Mouse (Mus musculus) hindbrain, embryonic 15.5 days (tissue): ENCODE data around the gene Tmem126a. TPM values are rescaled to one million over a fixed set of nuclear protein-coding genes. Genes with fewer than 3 reads are reported as not detected.

ENCODE experiments used
- ATAC-seq: fragments of 200-750 bp; cut with Nextera tagmentation; 2 replicates; pipeline ENCODE4 v1.8.0; 2017; ENCODE audit warnings: low read depth, moderate number of reproducible peaks, moderate TSS enrichment; ENCODE audit not compliant: low FRiP score
- H3K27ac ChIP-seq: fragments of 300-500 bp; sonication (generic); replicated peaks from 2 replicates; pipeline ENCODE4 v1.5.1; 2015; ENCODE audit warnings: mild to moderate bottlenecking, inconsistent platforms
- H3K27me3 ChIP-seq: fragments of 300-500 bp; sonication (generic); 2 replicates; pipeline ENCODE4 v1.6.1; 2015; ENCODE audit warnings: control low read depth, inconsistent platforms
- H3K36me3 ChIP-seq: fragments of 300-500 bp; sonication (generic); 2 replicates; pipeline ENCODE4 v1.6.1; 2015; ENCODE audit warnings: control low read depth, inconsistent platforms
- H3K4me1 ChIP-seq: fragments of 300-500 bp; sonication (generic); replicated peaks from 2 replicates; pipeline ENCODE4 v1.6.1; 2015; ENCODE audit warnings: control low read depth, inconsistent platforms
- H3K4me2 ChIP-seq: fragments of 300-500 bp; sonication (generic); 2 replicates; pipeline ENCODE4 v1.6.1; 2015; ENCODE audit warnings: moderate library complexity, mild to moderate bottlenecking, inconsistent platforms
- H3K4me3 ChIP-seq: fragments of 300-500 bp; sonication (generic); 2 replicates; pipeline ENCODE4 v1.5.1; 2015; ENCODE audit warnings: mild to moderate bottlenecking, inconsistent platforms
- H3K9ac ChIP-seq: fragments of 300-500 bp; sonication (generic); 2 replicates; pipeline ENCODE4 v1.6.1; 2015; ENCODE audit warnings: inconsistent platforms
- H3K9me3 ChIP-seq: fragments of 300-500 bp; sonication (generic); 2 replicates; pipeline ENCODE4 v1.6.1; 2016; ENCODE audit warnings: control low read depth, inconsistent platforms
- WGBS: fragments of 180-500 bp; shearing (Covaris S2); methylation state at CpG from one replicate; pipeline ENCODE4 v1.1.7; 2015; 5-methylcytosine and 5-hydroxymethylcytosine counted together
- polyA plus RNA-seq: library from polyadenylated mRNA; unstranded; fragments of >200 nt; fragmentation: Nextera tagmentation; extraction: Ambion mirVana; gene quantifications from 2 replicates; pipeline ENCODE4 v1.2.1, GENCODE M21; 2015

Tmem126a gene
- 124 and 134 TPM in 2 replicates for polyA plus RNA-seq

DNA sequence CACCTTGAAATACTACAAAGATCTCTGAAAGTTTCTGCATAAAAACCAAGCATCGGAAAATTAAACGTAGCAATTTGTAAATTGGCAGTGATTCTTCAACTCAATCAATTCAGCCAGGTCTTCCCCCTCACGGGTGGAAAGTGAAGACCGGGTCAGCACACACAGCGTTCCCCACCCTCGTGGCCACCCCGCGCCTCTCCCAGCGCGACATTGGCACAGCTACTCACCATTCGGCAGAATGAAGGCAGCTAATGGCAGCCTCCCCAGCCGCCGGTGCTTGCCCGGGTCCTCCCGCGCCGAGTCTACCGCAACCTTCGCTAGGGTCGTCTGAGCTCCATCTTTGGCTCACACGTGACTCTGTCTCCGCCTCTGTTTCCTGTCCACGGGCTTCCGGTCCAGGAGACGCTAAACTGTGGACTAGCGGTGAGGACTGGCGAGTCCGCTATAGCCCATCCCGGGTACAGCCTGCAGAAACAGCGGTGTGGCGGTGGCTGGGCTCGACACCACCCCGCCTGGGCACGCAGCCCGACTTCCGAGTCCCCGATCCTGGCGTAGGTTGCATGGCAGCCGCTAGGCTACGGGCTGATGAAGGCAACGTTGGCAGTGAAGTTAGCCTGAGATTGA is at the start of gene Tmem126a:
TSS of gene Tmem126a (minus strand) at position 385 of the 624 bp plus-strand sequence.
- Histone ChIP-seq H3K4me1 (peaks cover 13% of the 10 kb centered on the region), H3K4me2 (peak within 1 kb of the TSS; percentile 70), H3K9me3 (no peaks in the 10 kb centered on the region), H3K36me3 (peaks cover 16% of the 10 kb centered on the region), H3K9ac (peak within 1 kb of the TSS; percentile 93), H3K27ac (peak within 1 kb of the TSS; percentile 96), H3K27me3 (no peaks in the 10 kb centered on the region), H3K4me3 (peak within 1 kb of the TSS; percentile 94)
- peak; percentile 99 for ATAC-seq
- under 1% methylated on average over 41 of the region's 41 CpGs for WGBS

DNA sequence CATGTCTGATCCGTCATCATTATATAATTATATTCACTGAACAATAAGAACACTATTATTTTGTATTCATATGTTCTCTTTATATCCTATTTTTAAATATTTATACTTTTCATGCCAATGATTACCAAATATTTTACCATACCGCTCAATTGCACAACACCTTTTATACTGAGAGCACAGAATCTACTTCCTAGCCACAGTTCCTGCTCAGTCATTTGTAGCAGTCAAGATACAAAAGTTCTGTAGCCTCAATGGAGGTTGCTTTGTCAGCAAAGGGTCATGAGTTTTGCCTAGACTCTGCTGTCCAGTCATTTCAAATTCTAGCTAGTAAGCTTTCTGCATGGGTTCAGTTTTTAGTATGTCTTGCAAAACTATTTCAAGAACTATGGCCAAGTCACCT is 25.6 kb upstream of the Tmem126a start:
- no peaks in the 10 kb centered on the region for H3K9me3 ChIP-seq
- no peak for ATAC-seq
- WGBS, result 88% methylated on average over 2 of the region's 2 CpGs
- no peak overlapping the region for H3K27ac ChIP-seq
- H3K9ac ChIP-seq, result no peak overlapping the region
- no peaks in the 10 kb centered on the region for H3K36me3 ChIP-seq
- no peaks in the 10 kb centered on the region for H3K27me3 ChIP-seq
- H3K4me3 ChIP-seq, result no peak overlapping the region
- 0 out of 2 replicates have a peak, but pooled peaks cover 1% of the 10 kb centered on the region for H3K4me1 ChIP-seq
- H3K4me2 ChIP-seq, result no peak overlapping the region

DNA sequence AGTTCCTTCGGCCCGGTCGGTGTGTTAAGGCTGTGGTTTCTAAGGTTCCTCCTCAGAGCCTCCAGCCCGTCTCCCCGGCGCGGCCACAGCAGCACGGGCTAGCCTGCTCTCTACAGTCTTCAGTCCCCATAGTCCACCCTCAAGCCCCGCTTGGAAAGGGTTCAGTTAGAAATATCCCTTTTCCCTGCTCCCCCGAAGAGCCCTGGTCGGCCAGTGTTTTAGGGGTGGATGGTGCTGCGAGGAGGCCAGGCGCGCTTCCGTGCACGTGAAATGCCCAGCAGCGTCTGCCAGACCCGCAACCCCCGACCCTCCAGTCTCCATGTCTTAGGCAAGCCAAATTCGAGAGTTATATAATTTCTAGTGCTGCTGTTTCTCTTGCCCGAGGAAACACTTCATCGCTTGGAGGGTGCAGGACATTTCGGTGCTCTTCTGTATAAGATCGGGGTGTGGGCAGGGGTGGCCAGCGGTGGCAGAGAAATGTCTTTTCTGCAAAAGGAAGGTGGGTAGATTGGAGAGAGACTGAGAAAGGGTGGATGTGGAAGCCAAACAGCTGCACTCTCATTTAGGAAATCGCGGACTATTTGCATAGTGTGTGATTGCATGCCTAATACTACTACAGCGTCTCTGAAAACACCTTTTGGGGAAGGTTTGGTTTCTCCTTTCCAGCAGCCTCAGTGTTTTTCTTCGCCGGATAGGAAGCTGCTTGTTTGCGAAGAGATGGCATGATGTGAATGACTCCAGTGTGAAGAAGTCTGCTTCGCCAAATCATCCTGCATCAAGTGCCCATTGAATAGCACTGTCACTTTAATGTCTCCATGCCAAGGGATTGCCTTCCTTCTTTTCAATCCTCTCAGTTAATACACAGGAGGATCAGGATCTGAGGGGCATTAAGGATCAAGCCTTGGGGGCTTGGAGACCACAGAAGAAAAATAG is 19.6 kb upstream of the Tmem126a start, which contains the start of gene Dlg2:
TSS of gene Dlg2 (plus strand) at position 360 of the 933 bp plus-strand sequence.
- no peaks in the 10 kb centered on the region for H3K27me3 ChIP-seq
- no peaks in the 10 kb centered on the region for H3K9me3 ChIP-seq
- peak within 1 kb of the TSS; percentile 80 for H3K4me2 ChIP-seq
- H3K9ac ChIP-seq, result peak within 1 kb of the TSS; percentile 67
- no peak; the same call in 1 of the 2 replicates for ATAC-seq
- peak within 1 kb of the TSS; percentile 71 for H3K4me3 ChIP-seq
- peaks cover 19% of the 10 kb centered on the region for H3K4me1 ChIP-seq
- WGBS, result under 1% methylated on average over 32 of the region's 32 CpGs
- peak within 1 kb of the TSS; percentile 90 for H3K27ac ChIP-seq
- H3K36me3 ChIP-seq, result peaks cover 3% of the 10 kb centered on the region; the same call in 1 of the 2 replicates

DNA sequence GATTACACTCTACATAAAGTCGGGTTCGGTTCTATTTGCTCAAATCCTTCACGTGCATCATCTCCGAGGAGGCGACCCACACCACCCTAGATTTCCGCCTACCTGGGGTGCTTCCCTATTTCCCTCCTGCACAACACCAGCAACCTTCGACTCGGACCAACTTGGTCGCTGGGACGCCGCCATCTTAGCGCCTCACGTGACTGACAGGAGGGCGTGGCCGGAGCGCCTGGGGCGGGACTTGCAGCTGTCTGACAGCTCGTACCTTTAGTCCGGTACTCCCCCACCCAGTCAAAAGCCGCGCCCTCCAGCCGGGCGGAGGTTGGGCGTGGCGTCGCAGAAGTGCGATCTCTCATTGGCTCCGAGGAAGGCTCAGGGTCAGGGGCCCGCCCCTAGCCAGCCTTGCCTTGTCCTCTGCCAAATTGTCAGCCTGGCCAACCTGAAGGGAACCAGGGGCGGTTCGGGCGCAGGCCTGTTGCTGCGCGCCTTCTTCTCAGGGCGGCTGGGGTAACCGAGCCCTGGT is 18.8 kb upstream of the Tmem126a start, which contains the start of gene Tmem126b:
TSS of gene Tmem126b (minus strand) at position 209 of the 520 bp plus-strand sequence.
- peak within 1 kb of the TSS; percentile 80 for H3K4me2 ChIP-seq
- peak within 1 kb of the TSS; percentile 90 for H3K27ac ChIP-seq
- peak; percentile 100 for ATAC-seq
- H3K27me3 ChIP-seq, result no peaks in the 10 kb centered on the region
- peaks cover 3% of the 10 kb centered on the region; the same call in 1 of the 2 replicates for H3K36me3 ChIP-seq
- peaks cover 19% of the 10 kb centered on the region for H3K4me1 ChIP-seq
- H3K9ac ChIP-seq, result peak within 1 kb of the TSS; percentile 67
- peak within 1 kb of the TSS; percentile 71 for H3K4me3 ChIP-seq
- under 1% methylated on average over 36 of the region's 36 CpGs for WGBS
- H3K9me3 ChIP-seq, result no peaks in the 10 kb centered on the region

DNA sequence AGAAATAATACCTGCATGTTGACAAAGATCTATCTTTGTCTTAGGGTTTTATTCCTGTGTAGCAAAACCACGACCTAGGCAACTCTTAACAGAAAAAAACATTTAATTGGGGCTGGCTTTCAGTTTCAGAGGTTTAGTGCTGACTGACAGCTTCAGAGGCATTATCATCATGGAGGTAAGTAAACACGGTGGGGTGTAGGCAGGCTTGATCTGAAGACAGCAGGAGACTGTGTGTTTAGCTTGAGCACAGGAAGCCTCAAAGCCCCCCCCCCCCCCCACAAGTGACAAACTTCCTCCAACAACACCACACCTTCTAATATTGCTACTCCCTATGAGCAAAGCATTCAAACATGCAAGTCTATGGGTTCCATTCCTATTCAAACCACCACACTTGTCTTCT is 16.5 kb upstream of the Tmem126a start:
- H3K4me2 ChIP-seq, result no peak overlapping the region
- H3K4me1 ChIP-seq, result peaks cover 19% of the 10 kb centered on the region
- no peaks in the 10 kb centered on the region for H3K9me3 ChIP-seq
- H3K27ac ChIP-seq, result no peak overlapping the region
- H3K36me3 ChIP-seq, result peaks cover 10% of the 10 kb centered on the region; the same call in 1 of the 2 replicates
- WGBS, result 75% methylated on average over 2 of the region's 2 CpGs
- H3K4me3 ChIP-seq, result no peak overlapping the region
- ATAC-seq, result no peak
- H3K9ac ChIP-seq, result no peak overlapping the region
- H3K27me3 ChIP-seq, result no peaks in the 10 kb centered on the region

GRCm38 (mm10) chr7:90461441-90461840 is 4.4 kb upstream of the Tmem126a start:
- 93% methylated on average over 5 of the region's 5 CpGs for WGBS
- H3K4me3 ChIP-seq, result no peak overlapping the region
- H3K9me3 ChIP-seq, result no peaks in the 10 kb centered on the region
- H3K27ac ChIP-seq, result no peak overlapping the region
- H3K4me2 ChIP-seq, result no peak overlapping the region
- no peaks in the 10 kb centered on the region for H3K27me3 ChIP-seq
- H3K4me1 ChIP-seq, result peaks cover 3% of the 10 kb centered on the region
- no peak overlapping the region for H3K9ac ChIP-seq
- no peak for ATAC-seq
- H3K36me3 ChIP-seq, result no peaks in the 10 kb centered on the region

- no peak for ATAC-seq
- H3K36me3 ChIP-seq, result no peaks in the 10 kb centered on the region
- no peaks in the 10 kb centered on the region for H3K27me3 ChIP-seq
- H3K4me3 ChIP-seq, result no peak overlapping the region
- H3K4me2 ChIP-seq, result no peak overlapping the region
- H3K9ac ChIP-seq, result no peak overlapping the region
- peaks cover 8% of the 10 kb centered on the region for H3K4me1 ChIP-seq
- WGBS, result 20% methylated on average over 14 of the region's 14 CpGs
- no peak overlapping the region for H3K27ac ChIP-seq
- no peaks in the 10 kb centered on the region for H3K9me3 ChIP-seq
These were observed 3.9 kb upstream of the Tmem126a start for GRCm38 (mm10) chr7:90460930-90461329.

DNA sequence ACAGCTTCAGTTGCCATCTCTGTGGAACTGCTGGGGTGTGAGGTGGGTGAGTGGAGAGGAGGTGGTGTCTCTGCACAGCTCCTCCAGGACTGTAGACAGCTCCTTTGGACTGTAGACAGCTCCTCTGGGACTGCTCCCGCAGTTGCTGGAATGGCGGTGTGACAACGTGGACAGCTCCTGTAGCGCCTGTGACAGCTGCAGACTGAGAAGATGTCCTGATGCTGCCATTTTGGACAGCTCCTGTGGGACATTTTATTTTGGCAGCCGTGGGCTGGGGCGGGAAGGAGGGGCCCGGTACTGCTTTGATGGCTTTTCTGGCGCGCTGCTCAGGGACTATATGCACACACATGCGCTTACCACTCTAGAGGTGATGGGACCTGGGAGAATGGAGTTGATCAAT is 3.3 kb upstream of the Tmem126a start:
- Histone ChIP-seq H3K4me1 (peaks cover 13% of the 10 kb centered on the region), H3K4me3 (no peak overlapping the region), H3K27ac (no peak overlapping the region), H3K9me3 (no peaks in the 10 kb centered on the region), H3K4me2 (no peak overlapping the region), H3K9ac (no peak overlapping the region), H3K36me3 (no peaks in the 10 kb centered on the region), H3K27me3 (no peaks in the 10 kb centered on the region)
- WGBS, result 56% methylated on average over 10 of the region's 10 CpGs
- no peak for ATAC-seq

GRCm38 (mm10) chr7:90457517-90457916 is 488 bp upstream of the Tmem126a start:
- Histone ChIP-seq H3K4me1 (peaks cover 13% of the 10 kb centered on the region), H3K27me3 (no peaks in the 10 kb centered on the region), H3K4me3 (peak overlapping the region; percentile 94), H3K4me2 (peak overlapping the region; percentile 70), H3K27ac (peak overlapping the region; percentile 96), H3K9me3 (no peaks in the 10 kb centered on the region), H3K9ac (peak overlapping the region; percentile 93), H3K36me3 (peaks cover 15% of the 10 kb centered on the region)
- ATAC-seq, result peak; percentile 67
- WGBS, result 7% methylated on average over 10 of the region's 10 CpGs

- Histone ChIP-seq H3K9me3 (no peaks in the 10 kb centered on the region), H3K27ac (peak overlapping the region; percentile 96), H3K36me3 (peaks cover 22% of the 10 kb centered on the region), H3K4me3 (peak overlapping the region; percentile 94), H3K4me2 (peak overlapping the region; percentile 70), H3K9ac (peak overlapping the region; percentile 93), H3K27me3 (no peaks in the 10 kb centered on the region), H3K4me1 (peaks cover 13% of the 10 kb centered on the region)
- WGBS, result 35% methylated on average over 7 of the region's 7 CpGs
- no peak for ATAC-seq
These were observed 732 bp downstream of the Tmem126a start for GRCm38 (mm10) chr7:90456149-90456844.

DNA sequence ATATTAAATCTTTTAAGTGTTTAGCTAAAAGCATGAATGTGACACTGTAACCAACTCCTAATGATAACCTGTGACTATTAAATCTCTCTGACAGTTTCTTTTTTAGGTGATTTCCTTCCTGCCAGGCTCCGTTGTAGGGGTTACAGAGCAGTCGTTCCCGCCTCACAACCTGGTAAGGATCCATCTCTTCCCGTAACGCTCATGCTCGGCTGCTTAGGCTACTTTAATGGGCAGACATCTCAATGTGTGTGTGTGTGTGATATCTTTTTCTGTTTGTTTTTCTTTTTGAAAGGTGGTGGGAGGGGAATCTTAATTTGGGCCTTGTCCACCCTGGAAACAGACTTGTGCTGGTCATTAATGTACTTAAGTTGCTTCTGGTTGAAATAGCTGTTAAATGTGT is 12.8 kb downstream of the Tmem126a start:
- peaks cover 17% of the 10 kb centered on the region for H3K4me1 ChIP-seq
- 0% methylated on average over 6 of the region's 6 CpGs for WGBS
- H3K27ac ChIP-seq, result no peak overlapping the region; the same call in 1 of the 2 replicates
- H3K9me3 ChIP-seq, result no peaks in the 10 kb centered on the region
- no peak for ATAC-seq
- peaks cover 7% of the 10 kb centered on the region for H3K36me3 ChIP-seq
- peak overlapping the region; percentile 93 for H3K9ac ChIP-seq
- H3K4me2 ChIP-seq, result peak overlapping the region; percentile 80
- H3K27me3 ChIP-seq, result no peaks in the 10 kb centered on the region
- peak overlapping the region; percentile 66 for H3K4me3 ChIP-seq
